Mouse (Mus musculus) heart, adult 11 months (tissue): ENCODE data around the gene Pmm2.
A peak's percentile ranks its signal among the peaks of the same experiment; 100 is the strongest.

Experiments
- DNase-seq: peaks from one replicate; pipeline ENCODE4 v3.0.0; 2022

Pmm2 gene

DNA sequence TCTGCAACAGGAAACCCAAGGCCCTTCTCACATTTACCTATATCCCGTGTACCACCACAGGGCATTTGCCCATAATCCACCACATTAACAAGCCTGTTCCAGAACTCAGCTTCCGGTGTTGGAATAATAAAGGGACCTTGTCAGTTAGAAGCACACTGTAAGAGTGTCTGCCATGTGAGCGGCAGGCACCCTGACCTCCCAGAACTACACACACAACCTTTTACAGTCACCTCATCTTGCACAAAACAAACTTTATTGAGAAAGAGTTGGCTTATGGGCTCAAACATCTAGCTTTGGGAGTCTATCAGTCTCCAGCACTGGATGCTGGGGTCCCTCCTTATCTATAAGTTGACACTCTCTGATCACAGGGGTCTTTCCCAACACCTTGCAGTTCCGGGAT lies 20.9 kb downstream of the Pmm2 start:
- DNase-seq: no peak

DNA sequence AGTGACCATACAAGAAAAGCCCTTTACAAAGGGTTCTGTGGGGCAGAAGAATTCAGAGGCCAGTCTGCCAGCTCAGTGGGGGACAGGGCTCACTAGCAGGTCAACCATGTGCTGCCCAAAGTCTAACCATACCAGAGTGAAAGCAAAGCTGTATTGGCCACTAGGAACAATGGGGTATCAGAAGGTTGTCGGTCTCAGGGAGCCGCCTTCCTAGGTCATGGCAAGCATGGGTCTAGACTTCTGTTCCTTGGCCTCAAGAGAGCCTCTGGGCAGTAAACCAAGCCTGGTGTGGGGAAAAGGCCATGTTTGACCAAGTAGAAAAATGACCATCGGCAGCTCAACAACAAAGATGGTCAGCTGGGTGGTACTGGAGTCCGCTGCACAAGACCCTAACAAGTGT lies 21.3 kb downstream of the Pmm2 start:
- no peak for DNase-seq

DNA sequence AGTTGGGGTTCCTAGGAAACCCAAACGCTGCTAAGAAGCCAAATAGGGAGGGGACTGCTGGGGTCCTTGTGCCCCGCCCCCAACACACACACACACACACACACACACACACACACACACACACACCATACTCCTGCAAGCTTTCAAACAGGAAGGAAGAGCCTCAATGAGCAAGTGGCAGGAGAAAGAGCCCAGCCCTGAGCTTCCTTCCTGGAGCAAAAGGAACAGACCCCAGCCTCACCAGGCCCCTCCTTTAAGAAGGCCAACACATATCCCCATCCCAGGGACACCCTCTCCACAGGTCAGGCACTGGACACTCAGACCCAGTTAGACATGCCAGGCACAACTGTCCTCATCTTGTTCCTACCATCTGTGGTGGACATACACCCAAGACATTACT lies 25.5 kb downstream of the Pmm2 start:
- no peak for DNase-seq

DNA sequence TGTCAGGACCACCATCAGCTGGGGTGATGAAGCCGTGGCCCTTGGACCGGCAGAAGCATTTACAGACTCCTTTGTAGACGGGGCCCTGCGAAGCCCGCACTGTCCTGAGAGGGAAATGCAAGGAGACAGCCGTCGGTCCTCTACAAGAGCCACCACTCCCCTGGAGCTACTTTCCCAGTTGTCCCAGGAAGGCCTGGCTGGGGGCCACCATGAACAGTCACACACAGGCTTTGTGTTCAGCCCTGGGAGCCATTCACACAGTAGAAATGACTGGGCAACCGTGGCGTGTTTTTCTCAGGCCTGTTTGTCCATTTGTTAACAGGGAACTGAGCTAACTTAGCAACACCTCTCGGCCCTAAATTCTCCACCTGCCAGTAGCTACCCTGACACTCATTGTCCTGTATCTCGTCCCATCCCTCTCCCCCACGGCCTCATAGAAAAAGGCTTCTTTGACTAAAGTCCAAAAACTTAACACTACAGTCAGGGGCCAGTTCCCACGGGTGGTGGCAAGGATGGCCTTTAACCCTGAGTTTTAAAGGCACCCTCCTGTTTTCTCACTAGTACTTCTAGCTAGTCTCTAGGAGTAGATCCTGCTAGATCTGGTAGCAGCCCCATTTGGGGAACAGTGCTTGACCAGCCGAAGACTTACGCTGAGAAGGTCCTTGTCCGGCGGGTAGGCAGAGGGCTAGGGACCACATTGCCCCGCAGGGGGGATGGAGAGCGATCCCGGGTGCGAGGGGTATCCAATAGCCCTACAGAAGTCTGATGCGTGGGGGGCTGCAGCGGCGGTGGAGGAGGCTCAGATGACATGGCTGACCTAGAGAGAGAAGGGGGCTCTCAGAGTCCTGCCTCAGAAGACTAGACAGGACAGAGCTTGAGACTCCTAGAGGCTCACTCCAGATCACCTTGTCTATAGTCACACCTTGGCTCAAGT lies 26.4 kb downstream of the Pmm2 start:
- peak; percentile 95 for DNase-seq

DNA sequence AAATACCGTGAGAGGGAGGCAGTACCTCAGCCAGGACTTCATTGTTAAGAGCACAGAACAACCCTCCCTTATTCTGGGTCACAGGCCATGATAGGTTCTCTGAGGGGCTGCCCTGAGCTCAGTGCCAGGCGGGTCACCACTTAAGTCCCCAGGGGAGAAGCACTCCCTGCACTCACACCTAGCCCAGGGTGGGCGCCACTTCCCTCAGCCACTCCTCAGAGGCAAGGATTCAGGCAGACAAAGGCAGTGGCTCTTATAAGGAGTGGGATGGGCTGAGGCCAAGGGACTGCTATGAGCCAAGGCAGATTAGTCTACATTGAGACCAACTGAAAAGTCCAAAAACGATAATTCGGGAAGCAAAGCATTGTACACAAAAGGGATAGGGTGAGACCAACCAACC lies 27.9 kb downstream of the Pmm2 start:
- DNase-seq: peak; percentile 93

DNA sequence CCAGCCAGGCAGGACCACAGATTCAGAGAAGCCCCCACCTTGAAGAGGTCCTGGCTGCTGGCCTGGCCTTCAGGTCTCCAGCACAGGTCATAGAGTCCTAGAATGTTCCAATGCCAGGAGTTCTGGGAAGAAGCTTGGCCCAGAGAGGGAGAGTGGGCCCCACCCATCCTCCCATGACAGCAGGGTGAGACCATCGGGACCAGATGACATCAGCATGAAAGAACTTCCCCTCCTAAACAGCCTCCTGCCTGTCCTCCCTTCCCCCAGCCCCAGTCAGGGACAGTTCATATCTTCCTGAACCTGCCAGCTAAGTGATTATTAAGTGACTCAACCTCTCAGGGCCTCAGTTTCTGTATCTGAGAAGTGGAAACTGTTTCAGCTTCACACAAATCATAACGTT lies 29.0 kb downstream of the Pmm2 start:
- peak; percentile 98 for DNase-seq

DNA sequence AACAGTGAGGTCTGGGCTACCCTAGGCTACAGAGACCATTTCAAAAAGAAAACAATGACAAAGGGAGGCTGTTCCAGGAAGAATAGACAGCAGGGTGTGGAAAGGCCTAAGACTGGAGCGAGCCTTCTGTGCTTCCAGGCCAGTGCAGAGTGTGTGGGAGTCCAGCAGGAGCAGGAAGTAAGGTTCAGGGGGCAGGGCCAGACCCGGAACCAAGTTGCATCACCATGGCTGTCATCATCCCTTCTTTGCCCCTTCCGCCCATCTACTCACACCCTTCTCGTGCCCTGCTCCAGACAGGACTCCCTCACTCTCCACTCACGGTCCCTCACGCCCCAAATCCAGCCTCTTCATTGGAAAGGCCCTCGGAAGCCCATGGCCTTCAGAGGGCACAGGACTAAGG lies 29.8 kb downstream of the Pmm2 start:
- DNase-seq: peak; percentile 97

DNA sequence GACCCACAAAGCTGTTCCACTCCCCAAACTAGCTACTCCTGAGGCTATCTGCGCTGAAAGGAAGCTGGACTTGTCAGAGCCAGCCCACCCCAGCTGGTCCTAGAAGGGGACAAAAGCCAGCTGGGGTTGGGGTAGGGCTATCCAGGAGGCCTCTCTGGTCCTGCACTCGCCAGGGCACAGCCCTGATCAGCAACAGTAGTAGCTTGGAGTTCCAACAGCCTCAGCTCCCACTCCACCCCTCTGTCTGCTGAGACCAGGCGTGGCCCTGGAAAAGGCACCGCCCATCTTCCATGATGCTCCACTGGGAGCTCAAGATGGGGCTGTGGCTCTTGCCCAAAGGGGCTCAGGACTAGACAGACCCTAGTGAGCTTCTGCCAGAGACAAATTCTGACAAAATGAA lies 30.3 kb downstream of the Pmm2 start:
- peak; percentile 97 for DNase-seq

DNA sequence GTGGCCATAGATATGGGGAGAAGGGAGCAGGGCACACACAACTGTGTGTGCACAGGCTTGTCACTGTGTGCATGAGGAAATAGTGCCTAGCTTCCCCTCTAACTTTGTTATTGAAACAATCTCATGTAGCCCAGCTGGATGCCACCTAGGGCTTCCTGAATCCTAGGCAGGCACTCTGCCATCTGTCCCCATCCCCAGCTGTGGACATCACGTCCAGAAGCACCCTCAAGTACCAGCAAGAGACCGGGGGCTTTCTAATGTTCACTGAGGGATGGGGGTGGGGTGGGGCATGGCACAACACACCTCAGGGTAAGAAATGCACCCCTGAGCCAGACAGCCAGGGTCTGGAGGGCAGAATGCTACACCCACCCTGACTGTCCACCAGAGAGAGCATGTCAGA lies 30.9 kb downstream of the Pmm2 start:
- peak; percentile 92 for DNase-seq

DNA sequence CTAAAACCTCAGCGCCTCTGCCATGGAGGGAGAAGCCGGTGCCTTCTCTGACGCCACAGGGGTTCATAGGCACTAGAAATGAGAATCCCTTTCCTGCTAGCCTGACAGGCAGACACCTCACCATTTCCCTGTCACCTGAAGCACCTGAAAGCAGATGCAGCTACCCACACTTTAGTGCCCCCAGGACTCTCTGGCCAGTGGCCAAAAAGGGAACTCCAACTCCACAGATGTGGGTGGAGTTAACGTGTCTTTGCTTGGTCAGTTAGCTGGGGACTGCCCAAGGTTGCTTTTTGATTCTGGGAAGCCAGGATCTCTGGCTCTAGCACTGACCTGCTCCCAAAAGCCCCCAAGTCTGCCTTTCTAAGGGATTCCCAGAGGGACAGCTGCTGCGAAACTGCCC lies 32.0 kb downstream of the Pmm2 start:
- DNase-seq: no peak

DNA sequence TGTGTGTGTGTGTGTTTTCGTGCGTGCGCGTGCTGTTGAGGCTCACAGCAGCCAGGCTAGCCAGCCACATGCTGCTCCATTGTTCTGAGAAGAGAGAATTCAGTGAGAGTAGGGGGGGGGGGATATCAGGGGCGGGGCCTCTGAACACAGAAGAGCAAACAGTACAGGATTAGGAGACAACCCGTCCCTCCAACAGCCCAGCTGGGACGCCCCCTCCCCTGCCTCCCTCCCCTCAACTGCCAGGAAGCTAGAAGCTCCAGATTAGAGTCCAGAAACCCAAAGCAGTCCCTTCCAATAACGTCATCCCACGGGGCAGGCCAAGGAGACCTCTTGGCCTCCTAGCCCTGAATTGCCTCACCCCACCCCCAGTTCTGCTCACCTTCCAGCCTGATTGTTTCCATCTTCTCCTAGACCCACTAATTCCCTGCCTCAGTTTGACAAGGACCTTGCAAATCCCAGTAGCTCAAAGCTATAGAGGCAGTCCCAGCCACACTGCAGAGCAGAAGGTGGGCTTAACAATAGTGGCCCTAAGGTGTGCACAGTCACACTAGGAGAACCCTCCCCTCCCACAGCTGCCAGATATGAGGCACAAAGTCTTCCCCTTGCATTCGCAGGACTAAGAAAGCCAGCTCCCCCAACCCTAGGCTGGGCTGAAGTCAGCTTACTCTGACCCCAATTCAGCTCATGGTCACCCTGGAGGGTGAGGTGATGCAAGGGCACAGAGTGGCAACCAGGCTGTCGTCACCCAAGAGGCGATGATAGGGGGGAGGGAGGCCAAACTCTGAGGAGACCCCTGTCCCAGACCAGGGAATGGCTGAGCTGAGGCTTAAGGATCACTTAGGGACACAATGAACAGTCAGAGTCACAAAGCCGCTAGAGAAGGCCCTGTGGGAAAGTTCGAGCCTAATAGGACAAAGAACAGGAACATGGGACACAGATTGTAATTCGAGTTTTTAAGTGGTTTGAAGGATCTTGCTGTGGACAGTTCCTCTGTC lies 32.9 kb downstream of the Pmm2 start:
- DNase-seq: peak; percentile 92

DNA sequence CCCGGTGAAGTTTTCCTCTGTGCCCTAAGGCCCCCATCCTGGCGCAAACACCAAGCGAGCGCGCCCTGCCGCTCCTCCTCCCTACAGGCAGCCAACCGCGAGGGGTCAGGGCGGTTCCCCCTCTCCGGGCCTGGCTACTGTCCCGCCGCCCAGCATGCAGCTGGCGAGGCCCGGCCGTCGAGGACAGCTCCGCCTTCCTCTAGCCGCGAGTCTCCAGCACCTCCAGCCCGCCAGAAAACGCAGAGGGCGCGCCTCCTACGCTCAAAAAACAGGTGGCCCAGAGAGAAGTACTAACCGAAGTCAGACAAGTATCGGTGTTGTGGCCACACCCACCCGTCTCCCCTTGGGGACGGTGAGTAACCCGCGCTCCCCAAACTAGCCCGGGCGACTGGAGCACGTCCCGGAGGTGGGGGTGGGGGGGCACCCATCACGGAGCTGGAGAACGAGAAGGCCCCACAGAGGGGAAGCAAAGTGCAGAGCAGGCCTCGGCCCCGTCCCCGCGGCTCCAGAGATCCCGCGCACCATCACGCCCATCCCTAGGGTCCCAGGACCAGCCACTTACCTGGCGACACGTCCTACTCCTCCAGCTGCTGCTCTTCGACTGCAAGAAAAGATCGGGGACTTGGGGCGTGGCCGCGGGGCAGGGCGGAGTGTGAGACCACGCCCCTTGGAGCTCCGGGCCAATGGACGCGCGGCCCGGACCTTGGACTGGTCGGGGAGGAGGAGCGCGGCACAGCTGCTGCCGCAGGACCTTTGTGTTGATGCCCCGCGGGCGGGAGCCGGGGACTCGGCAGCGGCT lies 34.3 kb downstream of the Pmm2 start, which contains the start of gene Carhsp1:
Carhsp1 (minus strand) TSS at position 605 of the 799 bp plus-strand sequence.
- DNase-seq: peak; percentile 100

DNA sequence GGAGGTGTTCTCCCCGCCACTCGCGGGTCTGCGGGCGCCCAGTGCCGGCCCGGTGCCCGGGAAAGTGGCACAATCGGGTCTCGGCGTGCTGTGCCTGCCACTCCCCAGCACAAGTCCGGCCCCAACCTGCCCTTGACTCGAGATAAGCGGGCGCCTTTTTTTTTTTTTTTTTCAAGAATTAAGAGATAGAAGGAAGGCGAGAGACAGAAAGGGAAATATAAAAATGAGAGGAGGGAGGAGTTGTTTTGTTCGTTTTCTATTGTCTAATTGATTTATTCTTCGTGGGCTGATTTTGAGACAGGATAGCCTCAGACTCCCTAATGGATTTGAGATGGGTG lies 34.8 kb downstream of the Pmm2 start:
- DNase-seq: no peak

DNA sequence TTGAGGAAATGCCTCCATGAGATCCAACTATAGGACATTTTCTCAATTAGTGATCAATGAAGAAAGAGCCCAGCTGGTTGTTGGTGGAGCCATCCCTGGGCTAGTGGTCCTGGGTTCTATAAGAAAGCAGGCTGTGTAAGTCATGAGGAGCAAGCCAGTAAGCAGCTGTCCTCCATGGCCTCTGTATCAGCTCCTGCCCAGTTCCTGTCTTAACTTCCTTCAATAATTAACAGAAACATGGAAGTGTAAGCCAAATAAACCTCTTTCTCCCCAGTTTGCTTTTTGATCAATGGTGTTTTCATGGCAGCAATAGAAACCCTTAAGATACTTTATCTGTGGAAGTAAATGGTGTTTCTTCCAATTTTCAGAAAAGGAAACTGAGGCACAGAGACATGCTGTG lies 35.3 kb downstream of the Pmm2 start:
- no peak for DNase-seq

DNA sequence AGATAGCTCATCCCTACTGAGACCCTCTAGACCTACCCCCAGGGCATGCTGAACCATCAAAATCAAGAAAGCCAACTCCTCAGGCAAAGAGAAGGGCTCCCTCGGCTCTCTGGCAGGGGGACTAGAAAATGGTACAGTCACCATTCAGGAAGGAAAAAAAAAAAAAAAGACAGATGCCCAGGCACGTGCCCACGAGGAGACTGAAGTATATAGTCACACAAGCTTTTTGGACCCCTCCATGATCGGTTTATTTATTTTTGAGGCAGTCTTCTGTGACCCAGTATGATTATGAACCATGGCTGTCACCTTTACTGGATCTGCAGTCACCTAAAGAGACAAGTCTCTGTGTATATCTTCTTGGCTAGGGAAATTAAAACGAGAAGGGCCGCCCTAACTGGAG lies 35.9 kb downstream of the Pmm2 start:
- no peak for DNase-seq

DNA sequence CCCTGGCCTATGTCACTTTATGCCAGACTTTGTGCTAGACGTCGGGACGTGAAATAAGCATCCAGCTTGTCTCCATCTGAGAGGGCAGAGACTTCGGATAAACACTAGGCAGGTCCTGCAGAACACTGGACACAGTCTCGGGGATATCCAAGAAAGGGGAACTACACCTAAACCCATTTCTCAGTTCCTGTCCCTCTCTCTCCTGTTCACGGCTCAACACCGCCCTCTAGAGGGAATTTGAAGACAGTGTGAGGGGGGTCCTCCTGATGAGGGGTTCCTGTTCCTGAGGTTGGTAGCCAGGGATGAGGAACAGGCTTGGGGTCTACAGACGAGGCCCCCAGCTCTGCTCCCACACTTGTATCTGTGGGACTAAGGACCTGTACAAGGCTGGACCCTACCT lies 36.7 kb downstream of the Pmm2 start:
- peak; percentile 94 for DNase-seq

DNA sequence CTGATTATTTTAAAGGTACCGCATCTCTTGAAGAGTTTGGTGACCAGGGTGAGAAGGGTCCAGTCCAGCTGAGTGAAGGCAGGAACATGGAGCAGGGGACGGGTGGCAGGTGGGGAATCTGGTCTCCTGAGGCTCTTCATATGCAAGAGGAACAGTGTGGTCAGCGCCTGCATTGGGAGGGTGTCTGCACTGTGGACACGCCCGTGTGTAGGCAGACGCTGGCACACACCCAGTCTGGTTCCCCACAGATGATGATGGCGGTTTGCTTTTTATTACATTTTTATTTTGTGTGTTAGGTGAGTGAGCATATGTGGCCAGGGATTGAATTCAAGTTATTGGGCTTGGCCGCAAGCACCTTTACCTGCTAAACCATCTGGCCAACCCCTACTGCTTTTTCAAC lies 38.1 kb downstream of the Pmm2 start:
- no peak for DNase-seq

DNA sequence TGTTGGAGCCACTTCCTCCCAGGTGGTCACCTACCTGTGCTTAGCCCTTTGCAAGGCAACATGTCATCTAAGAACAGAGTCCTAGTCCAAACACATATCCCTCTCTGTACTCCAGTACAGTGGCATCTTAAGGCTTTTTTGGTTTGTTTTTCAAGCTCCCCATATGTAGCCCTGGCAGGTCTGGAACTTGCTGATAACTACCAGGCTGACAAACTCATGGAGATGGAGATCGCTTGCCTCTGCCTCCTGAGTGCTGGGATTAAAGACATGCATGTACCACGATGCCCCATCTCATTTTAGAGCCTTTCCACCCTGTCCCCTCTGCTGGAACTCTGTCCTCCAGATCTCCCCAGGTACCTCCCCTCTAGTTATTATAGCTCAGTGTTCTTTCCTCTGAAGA lies 38.8 kb downstream of the Pmm2 start:
- no peak for DNase-seq

DNA sequence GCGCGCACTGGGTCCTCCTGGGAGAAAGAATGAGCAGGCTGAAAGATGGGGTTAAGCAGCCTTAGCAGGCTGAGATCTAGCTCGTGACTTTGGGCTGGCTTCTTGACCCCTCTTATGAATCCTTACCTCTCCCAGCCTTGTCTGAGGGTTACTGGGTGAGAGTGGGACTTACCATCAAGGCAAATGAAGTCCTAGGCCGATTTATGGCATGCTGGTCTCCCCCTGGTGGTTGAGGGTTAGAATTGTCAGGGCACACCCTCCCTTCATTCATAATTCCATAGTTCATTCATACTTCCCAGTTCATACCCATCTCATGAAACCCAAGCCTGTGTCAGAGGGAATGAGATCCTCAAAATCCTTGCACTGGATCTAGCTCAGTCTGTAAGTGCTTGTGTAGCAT lies 39.3 kb downstream of the Pmm2 start:
- no peak for DNase-seq

DNA sequence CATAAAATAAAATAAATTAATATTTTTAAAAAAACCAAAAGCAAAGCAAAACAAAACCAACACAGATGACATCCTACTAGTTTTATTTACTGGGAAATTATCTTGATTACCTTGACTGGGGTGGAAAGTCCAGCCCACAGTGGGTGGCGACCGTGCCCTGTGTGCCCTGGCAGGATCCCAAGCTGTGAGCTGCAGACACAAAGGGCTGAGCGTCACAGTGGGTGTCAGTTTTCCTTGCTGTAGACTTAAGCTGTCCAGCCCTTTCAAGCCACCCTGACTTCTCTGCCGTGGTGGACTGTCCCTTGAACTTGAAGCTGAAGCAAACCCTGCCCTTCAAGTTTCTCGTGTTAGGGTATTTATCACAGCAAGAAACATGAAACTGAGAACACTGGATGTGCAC lies 40.6 kb downstream of the Pmm2 start:
- DNase-seq: no peak

DNA sequence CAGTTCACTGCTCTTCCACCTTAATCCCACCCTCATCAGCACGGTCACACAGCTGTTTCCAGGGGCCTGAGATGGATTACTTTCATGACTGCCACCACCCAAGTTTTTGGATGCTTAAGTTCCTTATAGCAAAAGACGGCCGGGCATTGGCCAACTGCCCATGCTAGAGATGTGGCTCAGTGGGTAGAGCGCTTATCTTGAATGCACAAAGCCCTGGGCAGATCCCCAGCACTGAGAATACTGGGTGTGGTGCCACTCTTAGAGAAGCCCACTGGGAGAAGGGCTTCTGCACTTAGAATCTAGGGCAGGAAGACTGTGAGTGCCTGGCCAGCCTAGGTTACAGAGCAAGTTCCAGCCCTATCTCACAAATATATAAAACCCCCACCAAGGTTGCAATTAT lies 41.2 kb downstream of the Pmm2 start:
- no peak for DNase-seq

DNA sequence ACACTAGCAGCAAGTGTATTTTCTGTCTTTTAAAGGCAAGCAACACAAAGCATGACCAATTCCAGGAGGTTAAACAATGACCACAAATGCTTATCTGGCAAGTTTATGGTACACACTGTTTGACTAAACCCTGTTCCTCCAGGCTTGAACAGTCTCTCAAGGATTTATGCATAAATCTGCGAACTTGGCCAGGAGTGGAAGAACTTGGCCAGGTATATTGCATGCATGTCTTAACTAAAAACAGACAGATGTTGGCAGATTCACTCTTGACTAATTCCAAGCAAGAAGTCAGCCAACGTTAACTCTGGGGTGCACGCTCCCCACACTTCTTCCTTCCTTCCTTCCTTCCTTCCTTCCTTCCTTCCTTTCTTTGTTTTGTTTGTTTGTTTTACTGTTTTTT lies 42.3 kb downstream of the Pmm2 start:
- DNase-seq: no peak

DNA sequence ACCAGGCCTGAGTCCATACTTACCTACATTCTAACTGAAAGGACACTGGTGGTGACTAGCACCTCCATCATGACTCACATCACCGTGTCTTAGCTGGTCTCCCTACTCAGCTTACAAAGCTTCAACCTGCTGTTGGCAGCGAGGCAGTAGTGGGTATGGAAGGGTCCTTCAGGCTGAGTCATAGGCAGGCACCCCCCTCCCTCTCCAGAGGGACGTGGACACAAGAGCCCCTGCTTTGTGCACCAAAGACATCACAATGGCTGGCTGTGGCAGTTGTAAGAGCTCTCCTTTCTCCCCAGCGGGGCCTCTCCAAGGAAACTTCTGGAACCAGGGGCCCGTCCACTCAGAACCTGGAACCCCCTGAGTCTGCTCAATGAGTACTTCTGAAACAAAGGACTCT lies 43.0 kb downstream of the Pmm2 start, which contains the start of gene Gm5767:
Gm5767 (plus strand) TSS at position 301 of the 400 bp plus-strand sequence.
- no peak for DNase-seq
